Mouse (Mus musculus): ENCODE measurements around the gene Rusc2.

GRCm38 (mm10) chr4:43401486-43401885 is 19.7 kb downstream of the Rusc2 start:
- TF ChIP-seq CTCF (IDR thresholded peaks at IDR 0.05; ENCODE audit: control insufficient read depth, insufficient read depth, insufficient replicate concordance, low read depth, low read length) (no peak), POLR2A (IDR thresholded peaks at IDR 0.05; ENCODE audit: control insufficient read depth, low read depth, low read length) (no peak)
